Comparison of ENCODE assay signal across 8 mouse cellular contexts in genomic region chr6:54681746-54682428, GRCm38 (mm10). TPM values are rescaled to one million over a fixed set of nuclear protein-coding genes. Genes with fewer than 3 reads are reported as not detected.
DNase-seq lines count a peak whose midpoint lies in the region; ATAC-seq lines count a peak whose summit lies in the region.

No protein-coding gene starts in this region.

- WGBS in liver, embryonic 16.5 days (ENCODE audit: insufficient replicate concordance), result under 1% methylated on average over 58 of the region's 61 CpGs

- no peaks in the 10 kb centered on the region for H3K36me3 ChIP-seq in liver, embryonic 16.5 days (ENCODE audit: control insufficient read depth, insufficient read depth)

- peak; percentile 49 for ATAC-seq in frontal cortex, adult (ENCODE audit: low TSS enrichment)
- ATAC-seq in liver, embryonic 16.5 days (ENCODE audit: low read depth), result peak; percentile 56

- peak overlapping the region; percentile 98 for H3K4me2 ChIP-seq in liver, embryonic 16.5 days (ENCODE audit: low read depth, low read length)

- peak overlapping the region; percentile 83 for H3K4me3 ChIP-seq in liver, embryonic 16.5 days (ENCODE audit: low read depth, low read length)

- H3K27me3 ChIP-seq in liver, embryonic 16.5 days (ENCODE audit: control insufficient read depth, insufficient read depth, low read depth, low read length), result peaks cover 21% of the 10 kb centered on the region

- no peaks in the 10 kb centered on the region for H3K9me3 ChIP-seq in liver, embryonic 16.5 days (replicated peaks; ENCODE audit: control insufficient read depth, low read length)

- peaks cover 21% of the 10 kb centered on the region for H3K4me1 ChIP-seq in liver, embryonic 16.5 days (ENCODE audit: control insufficient read depth, low read depth, low read length)

- no peak for DNase-seq in frontal cortex, postnatal 14 days (ENCODE audit: low spot score in 2 of 2)
- DNase-seq in right cerebral cortex, adult 18-20 months, result peak; percentile 21
- no peak for DNase-seq in right cerebral cortex, postnatal 14 days
- peak; percentile 44 for DNase-seq in forelimb bud, embryonic 11.5 days (ENCODE audit: low read depth, low spot score)
- peak; percentile 79 for DNase-seq in testis, postnatal 10 days (ENCODE audit: low spot score)
- DNase-seq in adrenal gland, adult (ENCODE audit: inconsistent age in 2 of 2, low spot score in 1 of 2), result no peak

- H3K27ac ChIP-seq in liver, embryonic 16.5 days (ENCODE audit: low read length), result peak overlapping the region; percentile 66; the same call in 1 of the 2 replicates

- peak overlapping the region; percentile 73 for H3K9ac ChIP-seq in liver, embryonic 16.5 days (ENCODE audit: low read depth, low read length)

RNA-seq across cellular contexts. Expression of gene Mturn, which starts 0.5 kb away (rescaled TPM):
- polyA plus RNA-seq in liver, embryonic 16.5 days (2015; fragmentation: Nextera tagmentation; extraction: Ambion mirVana), result 2.5 and 2.6 TPM in 2 replicates

Comparison
In these comparisons a context has a peak if more than half of its experiments do, and no peak if none do; other contexts are left out.
1. DNase-seq: peak in right cerebral cortex, adult 18-20 months (single experiment), forelimb bud, embryonic 11.5 days (single experiment) and testis, postnatal 10 days (single experiment); none in frontal cortex, postnatal 14 days (0 of 2), right cerebral cortex, postnatal 14 days (single experiment) and adrenal gland, adult (0 of 2).